Mouse (Mus musculus): ENCODE measurements at regions not wholly inside any gene's neighbourhood (a gene's known extent, or its start where the extent isn't known, plus 50 kb on each side); places are given as distances from the start of the nearest gene placed in this dataset.

DNA sequence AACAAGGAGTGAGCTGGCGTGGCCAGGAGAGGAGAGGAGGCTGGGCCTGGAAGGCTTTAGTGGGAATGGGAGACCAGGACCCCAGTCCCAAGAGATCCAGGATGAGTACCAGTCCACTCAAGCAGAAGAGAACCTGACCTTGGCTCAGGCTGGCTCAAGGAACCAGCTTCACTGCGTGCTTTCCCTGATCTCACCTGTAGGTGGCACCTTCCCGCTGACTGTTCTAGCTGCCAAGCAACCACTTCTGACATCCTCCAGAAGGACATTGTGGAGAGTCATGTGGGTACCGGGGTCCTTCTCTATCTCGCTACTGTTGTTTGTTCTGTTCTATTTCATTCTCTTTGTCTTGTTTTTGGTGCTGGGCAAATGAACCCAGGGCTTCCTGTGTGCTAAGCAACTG, 222.0 kb downstream of the Ttc32 start:
- Histone ChIP-seq H3K27me3 (replicated peaks; ENCODE audit: control insufficient read depth, insufficient read depth, low read length) (no peaks in the 10 kb centered on the region), H3K4me2 (ENCODE audit: low read depth, low read length) (no peak overlapping the region), H3K9ac (ENCODE audit: low read depth, low read length) (no peak overlapping the region), H3K27ac (ENCODE audit: low read length) (no peak overlapping the region), H3K9me3 (ENCODE audit: control insufficient read depth, low read length) (no peaks in the 10 kb centered on the region), H3K36me3 (ENCODE audit: control insufficient read depth, insufficient read depth, low read length) (no peaks in the 10 kb centered on the region), H3K4me3 (ENCODE audit: low read length) (no peak overlapping the region), H3K4me1 (ENCODE audit: control insufficient read depth, insufficient read depth, low read length) (peaks cover 3% of the 10 kb centered on the region; the same call in 1 of the 2 replicates)
- 22% methylated on average over 5 of the region's 5 CpGs for WGBS
- no peak for ATAC-seq

DNA sequence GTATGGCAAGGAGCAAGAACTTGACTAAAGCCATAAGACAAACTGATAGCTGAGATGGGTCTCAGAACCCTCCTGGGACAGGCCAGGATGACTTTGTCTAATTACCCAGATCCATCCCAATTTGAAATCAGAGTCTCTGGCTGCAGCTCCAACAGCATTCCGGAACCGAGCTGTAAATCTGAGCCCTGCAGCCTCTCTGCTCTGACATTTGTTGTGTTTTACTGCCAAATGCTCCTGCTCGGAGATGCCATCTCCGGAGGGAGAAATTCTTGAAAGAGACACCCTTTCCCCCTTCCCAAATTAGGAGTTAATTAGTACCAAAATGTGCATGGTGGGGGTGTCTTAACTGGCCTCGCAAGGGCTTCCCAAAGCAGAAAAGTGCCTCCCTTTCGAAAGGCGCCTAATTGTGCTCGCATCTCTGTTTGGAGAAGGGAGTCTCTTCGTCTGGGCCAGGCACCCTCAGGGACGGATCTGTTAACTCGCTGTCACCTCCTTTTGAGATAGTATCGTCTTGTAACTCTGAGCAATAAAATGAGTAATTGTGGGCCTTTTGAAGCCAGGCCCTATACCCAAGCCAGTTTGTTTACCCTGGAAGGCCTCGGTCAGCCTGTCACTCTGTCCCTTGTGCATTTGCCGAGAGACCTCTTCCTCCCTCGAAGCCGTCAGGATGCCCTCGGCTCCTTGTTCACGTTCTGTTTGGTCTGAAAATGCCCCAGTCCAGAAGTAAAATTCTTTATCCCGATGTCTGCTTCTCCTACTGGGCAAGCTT, 223.7 kb downstream of the Ttc32 start:
- H3K9me3 ChIP-seq (ENCODE audit: control insufficient read depth, low read length): no peaks in the 10 kb centered on the region
- H3K4me1 ChIP-seq (ENCODE audit: control insufficient read depth, insufficient read depth, low read length): peaks cover 3% of the 10 kb centered on the region; the same call in 1 of the 2 replicates
- no peak overlapping the region for H3K4me3 ChIP-seq (ENCODE audit: low read length)
- no peaks in the 10 kb centered on the region for H3K36me3 ChIP-seq (ENCODE audit: control insufficient read depth, insufficient read depth, low read length)
- no peak for ATAC-seq
- 20% methylated on average over 19 of the region's 19 CpGs for WGBS
- H3K27ac ChIP-seq (ENCODE audit: low read length): no peak overlapping the region
- H3K4me2 ChIP-seq (ENCODE audit: low read depth, low read length): no peak overlapping the region
- no peak overlapping the region; the same call in 1 of the 2 replicates for H3K9ac ChIP-seq (ENCODE audit: low read depth, low read length)
- no peaks in the 10 kb centered on the region for H3K27me3 ChIP-seq (replicated peaks; ENCODE audit: control insufficient read depth, insufficient read depth, low read length)

DNA sequence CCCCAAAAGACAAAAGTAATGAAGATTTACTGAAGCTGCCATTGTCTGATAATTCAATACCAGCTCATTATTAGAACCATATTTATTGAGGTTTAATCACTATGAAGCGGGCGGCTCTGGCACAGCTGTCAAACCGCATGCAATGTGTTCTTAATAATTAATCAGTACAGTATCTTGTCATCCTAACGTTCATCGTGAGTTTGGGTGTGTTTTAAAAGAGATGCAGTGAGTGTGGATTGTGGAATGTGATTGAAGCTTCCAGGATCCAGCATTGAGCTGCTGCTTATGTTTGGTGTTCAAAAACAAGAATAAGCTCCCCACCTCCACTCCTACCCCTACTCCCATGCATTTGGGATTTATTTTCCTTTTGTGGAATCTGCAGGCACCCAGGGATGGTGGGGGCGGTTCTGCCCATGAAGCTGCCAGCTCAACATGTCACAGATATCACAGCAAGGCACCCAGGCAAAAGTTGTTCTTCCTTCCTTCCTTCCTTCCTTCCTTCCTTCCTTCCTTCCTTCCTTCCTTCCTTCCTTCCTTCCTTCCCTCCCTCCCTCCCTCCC, 224.6 kb downstream of the Ttc32 start:
- H3K27me3 ChIP-seq (replicated peaks; ENCODE audit: control insufficient read depth, insufficient read depth, low read length): no peaks in the 10 kb centered on the region
- H3K27ac ChIP-seq (ENCODE audit: low read length): no peak overlapping the region
- no peak overlapping the region for H3K4me2 ChIP-seq (ENCODE audit: low read depth, low read length)
- H3K4me1 ChIP-seq (ENCODE audit: control insufficient read depth, insufficient read depth, low read length): peaks cover 3% of the 10 kb centered on the region; the same call in 1 of the 2 replicates
- WGBS: 71% methylated on average over 6 of the region's 6 CpGs
- H3K9ac ChIP-seq (ENCODE audit: low read depth, low read length): no peak overlapping the region
- H3K9me3 ChIP-seq (ENCODE audit: control insufficient read depth, low read length): no peaks in the 10 kb centered on the region
- no peak for ATAC-seq
- no peaks in the 10 kb centered on the region for H3K36me3 ChIP-seq (ENCODE audit: control insufficient read depth, insufficient read depth, low read length)
- no peak overlapping the region for H3K4me3 ChIP-seq (ENCODE audit: low read length)

DNA sequence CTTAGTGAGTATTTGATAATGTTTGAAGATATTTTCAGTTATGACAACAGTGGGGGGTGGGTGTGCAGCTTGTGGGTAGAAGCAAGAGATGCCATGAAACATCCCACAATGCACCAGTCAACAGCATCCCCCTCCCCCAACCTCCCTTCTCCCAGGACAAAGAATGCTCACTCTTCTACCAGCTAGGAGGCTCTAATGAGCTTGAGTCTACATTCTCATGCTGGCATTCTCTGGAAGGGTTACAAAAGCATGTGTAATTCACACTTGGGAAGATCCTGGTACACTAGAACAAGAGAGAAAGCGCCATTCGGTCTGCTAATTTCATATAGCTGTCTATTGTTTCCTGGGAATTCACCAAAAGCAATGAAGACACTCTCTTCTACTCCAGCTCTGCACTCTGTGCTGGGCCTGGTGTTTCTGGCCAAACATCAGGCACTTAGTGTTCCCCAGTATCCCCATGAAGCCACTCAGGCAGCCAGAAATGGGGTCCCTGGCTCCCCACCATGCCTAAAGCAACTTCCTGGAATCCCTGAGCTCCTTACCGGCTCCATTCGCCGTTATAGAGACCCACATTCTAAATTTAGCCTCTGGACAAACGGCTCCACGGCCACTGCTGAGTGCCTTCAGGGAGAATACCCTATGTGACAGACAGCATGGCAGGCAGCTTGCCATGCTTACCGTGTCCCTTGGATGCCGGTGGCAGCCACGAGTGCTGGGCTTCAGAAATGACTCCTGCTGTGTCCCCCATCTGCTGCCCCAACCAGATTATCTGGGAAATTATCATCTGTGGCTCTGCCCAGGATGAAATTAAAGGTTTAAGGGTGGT, 226.1 kb downstream of the Ttc32 start:
- H3K27ac ChIP-seq (ENCODE audit: low read length): no peak overlapping the region
- no peaks in the 10 kb centered on the region for H3K27me3 ChIP-seq (replicated peaks; ENCODE audit: control insufficient read depth, insufficient read depth, low read length)
- no peak overlapping the region for H3K9ac ChIP-seq (ENCODE audit: low read depth, low read length)
- no peak overlapping the region for H3K4me2 ChIP-seq (ENCODE audit: low read depth, low read length)
- no peak overlapping the region for H3K4me3 ChIP-seq (ENCODE audit: low read length)
- H3K36me3 ChIP-seq (ENCODE audit: control insufficient read depth, insufficient read depth, low read length): no peaks in the 10 kb centered on the region
- no peaks in the 10 kb centered on the region for H3K9me3 ChIP-seq (ENCODE audit: control insufficient read depth, low read length)
- peaks cover 3% of the 10 kb centered on the region; the same call in 1 of the 2 replicates for H3K4me1 ChIP-seq (ENCODE audit: control insufficient read depth, insufficient read depth, low read length)
- 79% methylated on average over 10 of the region's 10 CpGs for WGBS
- no peak for ATAC-seq

DNA sequence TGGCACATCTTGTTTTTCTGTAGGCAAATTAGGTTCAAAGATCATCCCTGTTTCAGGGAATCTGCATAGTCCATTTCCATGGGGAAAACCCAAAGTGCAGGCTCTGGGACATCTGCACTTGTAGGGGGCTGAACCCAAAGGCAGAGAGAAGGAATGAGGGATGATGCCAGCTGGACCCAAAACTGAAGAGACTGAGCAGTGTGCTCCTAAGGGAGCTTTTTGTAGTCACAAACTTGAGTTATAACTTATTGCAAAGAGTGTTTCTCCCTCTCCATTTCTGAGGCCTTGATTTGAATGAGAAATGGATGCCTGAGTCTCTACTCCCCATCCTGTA, 226.7 kb downstream of the Ttc32 start:
- H3K36me3 ChIP-seq (ENCODE audit: control insufficient read depth, insufficient read depth, low read length): no peaks in the 10 kb centered on the region
- ATAC-seq: no peak
- no peak overlapping the region for H3K27ac ChIP-seq (ENCODE audit: low read length)
- no peaks in the 10 kb centered on the region for H3K27me3 ChIP-seq (replicated peaks; ENCODE audit: control insufficient read depth, insufficient read depth, low read length)
- no peaks in the 10 kb centered on the region for H3K9me3 ChIP-seq (ENCODE audit: control insufficient read depth, low read length)
- H3K4me2 ChIP-seq (ENCODE audit: low read depth, low read length): no peak overlapping the region
- peaks cover 3% of the 10 kb centered on the region; the same call in 1 of the 2 replicates for H3K4me1 ChIP-seq (ENCODE audit: control insufficient read depth, insufficient read depth, low read length)
- H3K9ac ChIP-seq (ENCODE audit: low read depth, low read length): no peak overlapping the region
- no peak overlapping the region for H3K4me3 ChIP-seq (ENCODE audit: low read length)

DNA sequence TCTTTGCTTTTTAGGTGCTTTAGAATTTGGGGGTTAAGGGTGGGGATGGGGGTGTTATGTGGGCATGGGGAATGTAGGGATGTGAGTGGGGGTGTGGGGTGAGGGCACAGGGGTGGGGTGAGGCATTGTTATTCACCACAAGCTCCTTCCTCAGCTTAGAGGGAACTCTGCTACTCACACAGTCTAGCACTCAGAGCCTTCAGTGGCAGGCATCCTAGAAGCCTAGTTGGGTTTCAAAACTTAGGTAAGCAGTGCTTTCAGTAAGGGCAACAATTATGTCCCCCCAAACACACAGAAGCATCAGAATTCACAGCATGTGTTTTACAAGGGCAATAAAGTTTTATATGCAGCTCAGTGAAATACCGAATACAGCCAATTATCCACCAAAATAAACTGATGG, 228.4 kb downstream of the Ttc32 start:
- Histone ChIP-seq H3K9ac (ENCODE audit: low read depth, low read length) (no peak overlapping the region), H3K27me3 (replicated peaks; ENCODE audit: control insufficient read depth, insufficient read depth, low read length) (no peaks in the 10 kb centered on the region), H3K9me3 (ENCODE audit: control insufficient read depth, low read length) (no peaks in the 10 kb centered on the region), H3K4me2 (ENCODE audit: low read depth, low read length) (no peak overlapping the region), H3K27ac (ENCODE audit: low read length) (no peak overlapping the region), H3K4me3 (ENCODE audit: low read length) (no peak overlapping the region), H3K4me1 (ENCODE audit: control insufficient read depth, insufficient read depth, low read length) (peaks cover 3% of the 10 kb centered on the region; the same call in 1 of the 2 replicates), H3K36me3 (ENCODE audit: control insufficient read depth, insufficient read depth, low read length) (no peaks in the 10 kb centered on the region)
- WGBS: 58% methylated on average over 1 of the region's 1 CpGs
- ATAC-seq: no peak

DNA sequence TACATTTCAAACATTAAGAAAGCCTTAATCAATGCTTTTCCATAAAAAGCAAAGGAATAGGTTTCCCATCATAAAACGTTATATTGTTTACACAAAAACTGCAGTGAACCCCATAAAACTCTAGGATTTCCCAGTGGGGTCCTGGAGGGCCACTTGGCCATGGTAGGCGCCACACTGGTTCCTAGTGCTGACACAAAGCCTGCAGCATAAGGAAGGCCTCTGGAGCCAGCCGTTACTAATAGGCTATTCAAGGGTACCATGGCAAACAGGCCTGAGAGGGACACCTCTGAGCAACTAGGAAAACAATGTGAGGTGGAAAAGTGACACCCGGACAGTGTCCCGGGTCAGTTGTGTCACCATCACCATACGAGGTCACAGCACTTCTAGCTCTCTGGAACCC, 231.9 kb downstream of the Ttc32 start:
- no peaks in the 10 kb centered on the region for H3K36me3 ChIP-seq (ENCODE audit: control insufficient read depth, insufficient read depth, low read length)
- no peak overlapping the region for H3K9ac ChIP-seq (ENCODE audit: low read depth, low read length)
- WGBS: 52% methylated on average over 6 of the region's 6 CpGs
- no peaks in the 10 kb centered on the region for H3K9me3 ChIP-seq (ENCODE audit: control insufficient read depth, low read length)
- no peak for ATAC-seq
- H3K4me3 ChIP-seq (ENCODE audit: low read length): no peak overlapping the region
- H3K27ac ChIP-seq (ENCODE audit: low read length): no peak overlapping the region
- no peaks in the 10 kb centered on the region for H3K27me3 ChIP-seq (replicated peaks; ENCODE audit: control insufficient read depth, insufficient read depth, low read length)
- no peaks in the 10 kb centered on the region for H3K4me1 ChIP-seq (ENCODE audit: control insufficient read depth, insufficient read depth, low read length)
- H3K4me2 ChIP-seq (ENCODE audit: low read depth, low read length): no peak overlapping the region

DNA sequence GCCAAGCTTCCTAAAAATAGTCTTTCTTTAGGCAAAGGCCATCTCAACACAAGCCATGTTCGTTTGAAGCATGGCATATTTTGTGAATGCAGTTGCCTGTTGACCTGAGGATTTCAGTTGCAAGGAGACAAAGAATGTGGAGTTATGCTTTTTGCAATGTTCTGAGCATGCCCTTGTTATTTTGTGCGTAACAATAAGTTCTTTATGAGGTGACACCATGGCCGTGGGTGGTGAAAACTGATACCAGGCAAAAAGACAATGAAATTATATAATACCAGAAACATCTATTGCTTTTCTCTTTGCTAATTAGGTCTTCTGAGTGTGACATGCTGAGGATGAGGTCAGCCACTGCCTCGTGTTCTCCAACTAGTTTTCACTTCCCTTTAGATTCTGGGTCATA, 236.4 kb downstream of the Ttc32 start:
- 76% methylated on average over 4 of the region's 4 CpGs for whole genome bisulfite sequencing
- Histone ChIP-seq H3K4me3 (ENCODE audit: low read length) (no peak overlapping the region), H3K9me3 (ENCODE audit: control insufficient read depth, low read length) (no peaks in the 10 kb centered on the region), H3K9ac (ENCODE audit: low read depth, low read length) (no peak overlapping the region), H3K27ac (ENCODE audit: low read length) (no peak overlapping the region), H3K4me1 (ENCODE audit: control insufficient read depth, insufficient read depth, low read length) (no peaks in the 10 kb centered on the region), H3K27me3 (replicated peaks; ENCODE audit: control insufficient read depth, insufficient read depth, low read length) (no peaks in the 10 kb centered on the region), H3K4me2 (ENCODE audit: low read depth, low read length) (no peak overlapping the region), H3K36me3 (ENCODE audit: control insufficient read depth, insufficient read depth, low read length) (no peaks in the 10 kb centered on the region)
- ATAC-seq: no peak

DNA sequence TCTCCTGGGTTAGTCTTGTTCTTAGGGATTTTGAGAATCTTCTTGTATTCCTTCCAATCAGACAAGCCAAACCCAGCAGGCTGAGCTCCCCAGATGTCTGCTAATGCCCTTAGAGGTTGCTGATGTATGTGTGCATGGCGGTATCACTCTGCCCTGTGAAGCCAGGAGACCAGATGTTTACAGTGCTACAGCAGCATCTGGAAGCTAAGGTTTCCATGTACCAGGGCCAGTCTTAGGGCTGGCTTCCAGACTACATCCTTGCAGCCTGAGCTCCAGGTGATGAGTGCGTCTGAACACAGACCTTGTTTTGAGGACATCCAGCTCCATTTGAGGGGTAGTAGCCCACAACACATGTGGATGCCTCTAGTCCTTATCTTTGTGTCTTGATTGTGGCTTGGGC, 241.7 kb downstream of the Ttc32 start:
- H3K4me2 ChIP-seq (ENCODE audit: low read depth, low read length): no peak overlapping the region
- WGBS: 68% methylated on average over 2 of the region's 2 CpGs
- no peak overlapping the region for H3K9ac ChIP-seq (ENCODE audit: low read depth, low read length)
- ATAC-seq: no peak
- H3K36me3 ChIP-seq (ENCODE audit: control insufficient read depth, insufficient read depth, low read length): no peaks in the 10 kb centered on the region
- H3K27me3 ChIP-seq (replicated peaks; ENCODE audit: control insufficient read depth, insufficient read depth, low read length): no peaks in the 10 kb centered on the region
- H3K9me3 ChIP-seq (ENCODE audit: control insufficient read depth, low read length): no peaks in the 10 kb centered on the region
- H3K4me3 ChIP-seq (ENCODE audit: low read length): no peak overlapping the region
- no peaks in the 10 kb centered on the region for H3K4me1 ChIP-seq (ENCODE audit: control insufficient read depth, insufficient read depth, low read length)
- no peak overlapping the region for H3K27ac ChIP-seq (ENCODE audit: low read length)

All from intestine, embryonic 16.5 days (tissue).